Mouse (Mus musculus) heart, embryonic 10.5 days (tissue): ENCODE results near the gene Zfp119a. TPM values are rescaled to one million over a fixed set of nuclear protein-coding genes. Genes with fewer than 3 reads are reported as not detected.

Experiments
- polyA plus RNA-seq: library from polyadenylated mRNA; unstranded; fragments of >200 nt; fragmentation: Nextera tagmentation; extraction: Ambion mirVana; gene quantifications from 2 replicates; pipeline ENCODE4 v1.2.1, GENCODE M21; 2016

The Zfp119a gene
- polyA plus RNA-seq, 1 experiment from 2014 or later, result 6.9 TPM

Other genes with a start within 250 kb of the Zfp119a start
- gene Pot1b, start 166.3 kb downstream of the Zfp119a start, polyA plus RNA-seq, result 6.0 and 8.4 TPM in 2 replicates
- gene Adgre4, start 128.9 kb downstream of the Zfp119a start, polyA plus RNA-seq, result 0.05 TPM in 1 of 2 replicates, not detected in the other
- gene Zfp959, start 13.2 kb upstream of the Zfp119a start, polyA plus RNA-seq, result 8.2 and 11.0 TPM in 2 replicates
- 3.9 TPM in 2 replicates for gene Zfp119b, start 70.6 kb upstream of the Zfp119a start, polyA plus RNA-seq
- gene Ebi3, start 73.7 kb upstream of the Zfp119a start, polyA plus RNA-seq, result 0.25 and 0.72 TPM in 2 replicates
- gene Yju2, start 80.2 kb upstream of the Zfp119a start, polyA plus RNA-seq, result 20.9 and 24.4 TPM in 2 replicates
- 11.3 and 15.2 TPM in 2 replicates for gene Shd, start 91.5 kb upstream of the Zfp119a start, polyA plus RNA-seq
- 8.4 and 23.2 TPM in 2 replicates for gene Fsd1, start 107.6 kb upstream of the Zfp119a start, polyA plus RNA-seq
- 7.7 and 8.0 TPM in 2 replicates for gene Stap2, start 126.7 kb upstream of the Zfp119a start, polyA plus RNA-seq
- 69.5 and 111 TPM in 2 replicates for gene Mpnd, start 126.8 kb upstream of the Zfp119a start, polyA plus RNA-seq
- gene Sh3gl1, start 157.7 kb upstream of the Zfp119a start, polyA plus RNA-seq, result 117 and 155 TPM in 2 replicates
- 24.0 and 30.0 TPM in 2 replicates for gene Chaf1a, start 161.5 kb upstream of the Zfp119a start, polyA plus RNA-seq
- gene Ubxn6, start 196.1 kb upstream of the Zfp119a start, polyA plus RNA-seq, result 33.1 and 34.3 TPM in 2 replicates
- gene Hdgfl2, start 200.7 kb upstream of the Zfp119a start, polyA plus RNA-seq, result 121 and 139 TPM in 2 replicates
- gene Plin4, start 230.9 kb upstream of the Zfp119a start, polyA plus RNA-seq, result 0.05 and 0.08 TPM in 2 replicates
- gene Plin5, start 238.7 kb upstream of the Zfp119a start, polyA plus RNA-seq, result 0.18 and 0.46 TPM in 2 replicates
- gene Lrg1, start 243.1 kb upstream of the Zfp119a start, polyA plus RNA-seq, result not detected in 2 replicates